Mouse (Mus musculus): ENCODE results near the gene Fcgr3. TPM values are rescaled to one million over a fixed set of nuclear protein-coding genes. Genes with fewer than 3 reads are reported as not detected.
"Not testable (repeated sequence)": the region's sequence is repeated elsewhere in the genome, so short reads cannot be mapped to it uniquely, and the experiment has no call there.

The Fcgr3 gene
- polyA plus RNA-seq, 1 experiment from 2014 or later, result 11.8 TPM

DNA sequence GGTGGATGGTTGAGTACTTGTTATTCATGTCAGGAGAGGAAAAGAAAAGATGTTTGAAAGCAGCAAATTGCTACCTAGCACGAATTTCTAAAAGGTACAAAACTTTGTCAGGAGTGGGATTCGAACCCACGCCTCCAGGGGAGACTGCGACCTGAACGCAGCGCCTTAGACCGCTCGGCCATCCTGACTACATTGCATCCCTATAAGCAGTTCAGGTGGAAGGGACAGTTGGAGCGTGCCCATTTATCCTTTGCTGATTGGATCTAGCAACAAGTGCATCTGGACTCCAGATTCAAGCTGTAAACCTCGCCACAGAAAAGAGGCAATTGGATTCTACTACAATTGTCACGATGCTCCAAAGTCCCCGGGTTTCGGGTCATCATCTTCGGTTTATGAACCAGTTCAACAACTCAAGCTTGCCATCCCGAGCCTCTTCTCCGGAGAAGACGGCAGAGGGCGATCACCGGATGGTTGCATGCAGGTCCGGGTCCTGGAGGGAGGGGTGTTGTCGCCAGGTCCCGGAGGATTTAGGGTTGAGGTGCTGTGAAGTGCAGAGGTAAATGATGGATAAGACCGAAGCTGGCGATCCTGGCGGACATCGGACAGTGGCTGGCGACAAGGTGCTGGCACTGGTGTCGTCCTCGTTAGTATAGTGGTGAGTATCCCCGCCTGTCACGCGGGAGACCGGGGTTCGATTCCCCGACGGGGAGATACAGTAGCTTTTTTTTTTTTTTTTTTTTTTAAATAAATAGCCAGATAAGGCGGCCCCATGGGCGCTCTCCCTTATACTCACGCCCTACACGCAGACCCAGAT, 37.2 kb upstream of the Fcgr3 start:
- peak overlapping the region; percentile 55 for H3K4me3 ChIP-seq (replicated peaks)
- H3K4me1 ChIP-seq, result peaks cover 7% of the 10 kb centered on the region; the same call in 1 of the 2 replicates
- H3K27ac ChIP-seq (replicated peaks), result peak overlapping the region; percentile 87
- peak; percentile 92 for ATAC-seq (ENCODE audit: low FRiP score)
- no peaks in the 10 kb centered on the region for H3K36me3 ChIP-seq
- H3K9ac ChIP-seq (replicated peaks), result peak overlapping the region; percentile 64
- no peaks in the 10 kb centered on the region for H3K9me3 ChIP-seq (replicated peaks)
- WGBS, result under 1% methylated on average over 40 of the region's 40 CpGs
- no peaks in the 10 kb centered on the region for H3K27me3 ChIP-seq (replicated peaks)
- peak overlapping the region; percentile 62 for H3K4me2 ChIP-seq

DNA sequence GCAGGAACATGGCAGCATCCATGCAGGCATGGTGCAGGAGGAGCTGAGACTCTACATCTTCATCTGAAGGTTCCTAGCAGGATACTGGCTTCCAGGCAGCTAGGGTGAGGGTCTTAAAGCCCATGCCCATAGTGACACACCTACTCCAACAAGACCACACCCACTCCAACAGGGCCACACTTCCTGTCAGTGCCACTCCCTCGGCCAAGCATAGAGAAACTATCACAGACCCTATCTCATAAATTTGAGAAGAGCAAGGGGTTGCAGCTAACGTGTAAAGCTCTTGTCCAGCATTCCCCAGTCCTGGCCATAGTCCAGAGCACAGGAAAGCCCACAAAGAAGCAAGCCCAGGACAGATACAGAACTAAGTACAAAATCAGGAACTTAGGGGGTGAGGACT, 36.3 kb upstream of the Fcgr3 start:
- 55% methylated on average over 2 of the region's 2 CpGs for WGBS

DNA sequence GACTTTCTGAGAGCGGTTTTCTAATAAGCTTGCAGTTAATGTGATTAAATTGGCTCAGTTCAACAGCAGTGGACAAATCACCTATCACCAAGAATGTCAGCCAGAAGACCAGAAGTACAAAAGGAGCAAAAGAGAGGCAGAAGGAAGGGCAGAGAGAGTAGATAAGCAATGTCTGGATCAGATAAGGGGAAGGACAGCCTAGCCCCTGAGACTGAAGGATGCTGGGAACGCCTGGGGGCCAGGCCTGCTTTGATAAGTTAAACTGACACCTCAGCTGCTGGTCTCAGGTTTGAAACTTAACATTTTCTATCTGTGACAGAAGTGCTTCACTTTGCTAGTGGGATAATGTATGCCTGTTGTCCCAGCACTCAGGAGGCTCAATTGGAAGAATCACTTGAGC, 32.9 kb upstream of the Fcgr3 start:
- no peak overlapping the region for H3K4me3 ChIP-seq (replicated peaks)
- H3K36me3 ChIP-seq, result no peaks in the 10 kb centered on the region
- whole genome bisulfite sequencing, result 64% methylated on average over 2 of the region's 2 CpGs

More for the DNA sequence above, 36.3 kb upstream of the Fcgr3 start:
- Histone ChIP-seq H3K4me3 (replicated peaks) (no peak overlapping the region), H3K4me2 (peak overlapping the region; percentile 62), H3K4me1 (peaks cover 7% of the 10 kb centered on the region; the same call in 1 of the 2 replicates), H3K27ac (replicated peaks) (no peak overlapping the region), H3K27me3 (replicated peaks) (0 out of 2 replicates have a peak, but pooled peaks cover 3% of the 10 kb centered on the region), H3K36me3 (no peaks in the 10 kb centered on the region), H3K9me3 (replicated peaks) (no peaks in the 10 kb centered on the region), H3K9ac (replicated peaks) (no peak overlapping the region)
- no peak for ATAC-seq (ENCODE audit: low FRiP score)

DNA sequence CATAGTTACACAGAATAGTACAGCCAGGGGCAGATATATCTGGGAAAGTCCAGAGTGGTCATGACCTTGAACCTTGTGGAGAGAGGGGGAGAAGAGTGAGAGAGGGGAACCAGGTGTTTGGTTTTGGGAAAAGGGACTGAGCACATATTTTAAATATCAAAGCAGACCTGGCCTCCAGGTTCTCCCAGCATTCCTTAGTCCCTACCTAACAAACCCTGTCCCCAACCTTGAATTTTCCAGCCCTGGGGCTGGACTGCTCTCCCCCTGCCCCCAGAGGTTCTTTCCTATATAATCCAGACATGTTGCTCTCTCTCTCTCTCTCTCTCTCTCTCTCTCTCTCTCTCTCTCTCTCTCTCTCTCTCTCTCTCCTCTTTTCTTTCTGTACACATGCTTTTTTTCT, 32.4 kb upstream of the Fcgr3 start:
- no peak overlapping the region for H3K4me2 ChIP-seq
- H3K4me3 ChIP-seq (replicated peaks), result no peak overlapping the region
- H3K9ac ChIP-seq (replicated peaks), result no peak overlapping the region
- H3K27ac ChIP-seq (replicated peaks), result no peak overlapping the region
- H3K36me3 ChIP-seq, result no peaks in the 10 kb centered on the region
- ATAC-seq (ENCODE audit: low FRiP score), result no peak
- H3K27me3 ChIP-seq (replicated peaks), result peaks cover 11% of the 10 kb centered on the region
- no peaks in the 10 kb centered on the region for H3K9me3 ChIP-seq (replicated peaks)
- no peaks in the 10 kb centered on the region for H3K4me1 ChIP-seq

More for the DNA sequence above, 32.9 kb upstream of the Fcgr3 start:
- Histone ChIP-seq H3K4me1 (no peaks in the 10 kb centered on the region), H3K9me3 (replicated peaks) (no peaks in the 10 kb centered on the region), H3K27me3 (replicated peaks) (peaks cover 6% of the 10 kb centered on the region), H3K4me2 (no peak overlapping the region), H3K9ac (replicated peaks) (no peak overlapping the region), H3K27ac (replicated peaks) (no peak overlapping the region)
- ATAC-seq (ENCODE audit: low FRiP score), result no peak

DNA sequence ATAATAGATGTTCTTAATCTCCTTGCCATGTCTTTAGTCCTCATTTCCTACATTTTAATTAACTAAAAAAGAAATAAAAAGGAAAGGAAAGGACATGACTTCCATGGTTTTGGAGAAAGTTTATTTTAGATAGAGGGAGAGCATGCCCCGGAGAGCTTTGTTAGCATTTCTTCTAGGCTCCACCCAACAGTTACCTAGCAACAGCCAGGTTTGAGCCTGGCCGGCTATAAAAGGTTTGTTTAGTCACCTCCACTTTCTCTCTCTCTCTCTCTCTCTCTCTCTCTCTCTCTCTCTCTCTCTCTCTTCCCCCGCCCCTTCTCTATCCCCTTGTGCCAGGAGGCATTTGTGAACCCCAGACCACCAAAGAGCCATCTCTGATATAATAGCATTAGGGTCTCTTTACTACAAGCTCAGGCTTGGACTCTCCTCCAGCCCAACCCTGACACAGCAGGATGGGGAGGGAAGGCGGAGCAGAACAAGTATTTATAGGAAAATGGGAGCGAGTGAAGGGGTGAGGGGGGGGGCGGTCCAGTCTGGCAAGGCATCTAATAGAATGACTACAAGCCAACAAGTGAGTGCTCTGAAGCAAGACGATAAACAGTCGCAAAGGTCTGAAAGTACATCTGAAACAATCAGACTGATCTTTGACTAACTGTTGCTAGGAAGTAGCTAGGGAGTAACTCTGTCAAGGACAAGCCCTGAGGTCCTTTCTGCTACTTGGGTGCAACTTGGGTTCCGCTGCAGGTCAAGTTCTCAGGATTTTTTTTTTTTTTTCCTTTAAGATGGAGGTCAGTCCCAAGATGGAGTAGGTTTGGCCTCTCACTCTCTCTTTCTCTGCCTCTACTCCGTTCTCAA, 31.6 kb upstream of the Fcgr3 start:
- Histone ChIP-seq H3K9me3 (replicated peaks) (no peaks in the 10 kb centered on the region), H3K4me2 (peak overlapping the region; percentile 22; the same call in 1 of the 2 replicates), H3K27me3 (replicated peaks) (peaks cover 12% of the 10 kb centered on the region), H3K36me3 (no peaks in the 10 kb centered on the region), H3K4me1 (no peaks in the 10 kb centered on the region), H3K27ac (replicated peaks) (no peak overlapping the region), H3K9ac (replicated peaks) (no peak overlapping the region), H3K4me3 (replicated peaks) (no peak overlapping the region)
- WGBS, result 20% methylated on average over 10 of the region's 10 CpGs
- no peak for ATAC-seq (ENCODE audit: low FRiP score)

- Histone ChIP-seq H3K4me2 (no peak overlapping the region), H3K27me3 (replicated peaks) (peaks cover 18% of the 10 kb centered on the region), H3K9ac (replicated peaks) (no peak overlapping the region), H3K27ac (replicated peaks) (no peak overlapping the region), H3K36me3 (no peaks in the 10 kb centered on the region), H3K4me1 (no peaks in the 10 kb centered on the region), H3K4me3 (replicated peaks) (no peak overlapping the region), H3K9me3 (replicated peaks) (no peaks in the 10 kb centered on the region)
- 85% methylated on average over 4 of the region's 4 CpGs for WGBS
- no peak for ATAC-seq (ENCODE audit: low FRiP score)
Measured at GRCm38 (mm10) chr1:171094424-171094823, 29.7 kb upstream of the Fcgr3 start.

GRCm38 (mm10) chr1:171090761-171091160, 26.0 kb upstream of the Fcgr3 start:
- H3K9ac ChIP-seq (replicated peaks), result no peak overlapping the region
- peaks cover 2% of the 10 kb centered on the region; the same call in 1 of the 2 replicates for H3K4me1 ChIP-seq
- WGBS, result 67% methylated on average over 2 of the region's 2 CpGs

GRCm38 (mm10) chr1:171089891-171090290, 25.2 kb upstream of the Fcgr3 start:
- Histone ChIP-seq H3K27me3 (replicated peaks) (peaks cover 28% of the 10 kb centered on the region), H3K4me2 (no peak overlapping the region), H3K4me3 (replicated peaks) (no peak overlapping the region), H3K36me3 (no peaks in the 10 kb centered on the region), H3K27ac (replicated peaks) (no peak overlapping the region), H3K4me1 (peaks cover 5% of the 10 kb centered on the region; the same call in 1 of the 2 replicates), H3K9me3 (replicated peaks) (no peaks in the 10 kb centered on the region), H3K9ac (replicated peaks) (no peak overlapping the region)
- no peak for ATAC-seq (ENCODE audit: low FRiP score)
- 93% methylated on average over 1 of the region's 1 CpGs for WGBS

More at GRCm38 (mm10) chr1:171090761-171091160, 26.0 kb upstream of the Fcgr3 start:
- Histone ChIP-seq H3K4me3 (replicated peaks) (no peak overlapping the region), H3K27me3 (replicated peaks) (peaks cover 28% of the 10 kb centered on the region), H3K4me2 (no peak overlapping the region), H3K9me3 (replicated peaks) (no peaks in the 10 kb centered on the region), H3K36me3 (no peaks in the 10 kb centered on the region), H3K27ac (replicated peaks) (no peak overlapping the region)
- ATAC-seq (ENCODE audit: low FRiP score), result no peak

GRCm38 (mm10) chr1:171088237-171088869, 23.6 kb upstream of the Fcgr3 start:
- WGBS, result 3% methylated on average over 10 of the region's 10 CpGs
- H3K4me3 ChIP-seq (replicated peaks), result peak overlapping the region; percentile 14
- ATAC-seq (ENCODE audit: low FRiP score); H3K4me1 ChIP-seq; H3K27ac ChIP-seq (replicated peaks); H3K9ac ChIP-seq (replicated peaks); H3K9me3 ChIP-seq (replicated peaks); H3K36me3 ChIP-seq: not testable (repeated sequence)
- peaks cover 28% of the 10 kb centered on the region for H3K27me3 ChIP-seq (replicated peaks)
- H3K4me2 ChIP-seq, result peak overlapping the region; percentile 41

DNA sequence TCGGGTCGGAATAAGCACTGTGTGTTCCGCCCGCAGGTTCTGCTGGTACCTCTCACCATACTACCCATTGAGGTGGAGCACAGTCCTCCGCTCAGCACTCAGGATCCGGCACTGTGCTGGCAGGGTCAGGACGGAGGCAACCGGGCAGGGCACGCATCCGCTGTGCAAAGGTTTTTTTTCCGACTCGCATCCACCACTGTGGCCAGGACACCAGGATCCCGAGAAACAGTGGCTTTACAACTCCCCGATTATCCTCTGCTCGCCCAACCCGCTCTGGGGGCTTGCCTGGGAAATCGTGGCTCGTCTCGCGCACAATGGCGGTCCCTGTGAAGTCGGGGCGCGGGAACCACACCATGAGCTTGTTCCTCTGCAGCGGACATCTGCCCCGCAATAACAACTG, 21.0 kb upstream of the Fcgr3 start:
- H3K27ac ChIP-seq (replicated peaks), result no peak overlapping the region
- peak overlapping the region; percentile 54 for H3K4me3 ChIP-seq (replicated peaks)
- peaks cover 5% of the 10 kb centered on the region; the same call in 1 of the 2 replicates for H3K4me1 ChIP-seq
- ATAC-seq (ENCODE audit: low FRiP score), result no peak
- peak overlapping the region; percentile 54 for H3K9ac ChIP-seq (replicated peaks)
- peak overlapping the region; percentile 89 for H3K4me2 ChIP-seq
- H3K9me3 ChIP-seq (replicated peaks), result no peaks in the 10 kb centered on the region
- H3K27me3 ChIP-seq (replicated peaks), result peaks cover 23% of the 10 kb centered on the region
- WGBS, result under 1% methylated on average over 26 of the region's 26 CpGs
- H3K36me3 ChIP-seq, result no peaks in the 10 kb centered on the region

GRCm38 (mm10) chr1:171081512-171082231, 16.9 kb upstream of the Fcgr3 start:
- not testable (repeated sequence) for H3K4me3 ChIP-seq (replicated peaks); H3K9ac ChIP-seq (replicated peaks); H3K9me3 ChIP-seq (replicated peaks); H3K27ac ChIP-seq (replicated peaks); H3K36me3 ChIP-seq; H3K4me2 ChIP-seq; H3K4me1 ChIP-seq
- ATAC-seq (ENCODE audit: low FRiP score), result peak; percentile 25
- peaks cover 20% of the 10 kb centered on the region for H3K27me3 ChIP-seq (replicated peaks)
- 44% methylated on average over 10 of the region's 17 CpGs for WGBS

All from neural tube, embryonic 15.5 days (tissue).